Mouse (Mus musculus): ENCODE measurements around the gene Olfr1428.
"Not testable (repeated sequence)": the region's sequence is repeated elsewhere in the genome, so short reads cannot be mapped to it uniquely, and the experiment has no call there.

Olfr1428 gene

DNA sequence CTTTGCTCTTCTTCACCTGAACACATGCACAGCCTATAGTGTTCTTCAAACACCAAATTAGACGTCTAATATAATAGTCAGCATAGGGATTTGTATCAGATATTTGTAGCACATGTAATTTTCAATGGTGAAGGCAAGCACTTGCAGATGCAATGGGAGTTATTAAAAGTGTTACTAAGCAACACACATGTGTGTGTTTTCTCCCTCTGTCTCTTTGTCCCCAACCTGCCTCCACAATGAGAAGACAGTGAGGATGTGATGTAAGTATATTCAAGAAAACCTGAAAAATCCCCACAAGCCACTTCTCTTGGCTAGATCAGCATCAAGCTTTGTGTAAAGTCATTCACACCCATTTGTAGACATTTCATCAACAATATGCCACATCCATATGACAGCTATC lies at the start of gene Olfr1428:
Olfr1428 (minus strand) TSS at position 101 of the 400 bp plus-strand sequence.
- ATAC-seq (ENCODE audit: insufficient number of reproducible peaks, low FRiP score, low TSS enrichment): no peak

- ATAC-seq (ENCODE audit: insufficient number of reproducible peaks, low FRiP score, low TSS enrichment): no peak
Observed at GRCm38 (mm10) chr19:12145452-12145851, 29.8 kb upstream of the Olfr1428 start.

GRCm38 (mm10) chr19:12143356-12143755 lies 27.7 kb upstream of the Olfr1428 start:
- no peak for ATAC-seq (ENCODE audit: insufficient number of reproducible peaks, low FRiP score, low TSS enrichment)

DNA sequence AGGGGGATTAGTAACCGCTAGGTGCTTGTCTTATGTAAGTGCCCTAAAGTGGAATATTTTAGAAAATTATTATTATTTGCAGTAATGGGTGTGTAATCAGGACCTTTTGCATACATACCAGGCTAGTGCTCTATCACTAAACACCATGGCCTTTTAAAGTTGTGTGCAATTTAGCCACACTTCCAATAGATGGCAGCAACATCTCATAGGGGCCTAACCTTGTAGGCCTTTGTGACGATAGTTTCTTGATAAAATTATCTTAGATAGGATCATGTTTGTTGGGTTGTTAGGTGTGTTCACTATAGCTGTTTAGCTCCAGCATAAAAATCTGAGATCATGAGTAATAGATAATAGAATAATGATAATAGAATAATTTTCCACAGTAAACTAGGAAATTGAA lies 18.6 kb upstream of the Olfr1428 start:
- no peak for ATAC-seq (ENCODE audit: insufficient number of reproducible peaks, low FRiP score, low TSS enrichment)

- ATAC-seq (ENCODE audit: insufficient number of reproducible peaks, low FRiP score, low TSS enrichment): no peak
Observed at GRCm38 (mm10) chr19:12123103-12123502, 7.4 kb upstream of the Olfr1428 start, which contains the start of gene Olfr76. Gene Olfr76 (minus strand): TSS chr19:12123203.

DNA sequence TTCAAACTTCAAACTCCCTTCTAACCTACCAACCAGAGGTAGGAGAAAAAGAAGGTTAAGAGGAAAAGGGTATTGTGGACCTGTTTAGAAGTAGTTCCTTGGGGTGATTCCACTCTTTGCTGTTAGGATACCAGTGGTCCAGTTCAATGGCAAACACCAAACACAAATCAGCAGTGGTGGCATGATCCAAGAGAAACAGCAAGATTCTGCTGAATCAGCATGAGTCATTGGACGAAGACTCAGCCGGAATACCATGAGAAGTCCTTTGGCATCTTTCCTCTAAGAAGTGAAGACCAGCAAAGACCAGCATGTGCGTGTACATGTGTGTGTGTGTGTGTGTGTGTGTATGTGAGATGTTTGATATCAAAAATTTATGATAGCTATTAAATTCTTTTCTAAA lies 767 bp upstream of the Olfr1428 start:
- ATAC-seq (ENCODE audit: insufficient number of reproducible peaks, low FRiP score, low TSS enrichment): no peak

- no peak for ATAC-seq (ENCODE audit: insufficient number of reproducible peaks, low FRiP score, low TSS enrichment)
Observed at GRCm38 (mm10) chr19:12113807-12114206, 1.9 kb downstream of the Olfr1428 start.

DNA sequence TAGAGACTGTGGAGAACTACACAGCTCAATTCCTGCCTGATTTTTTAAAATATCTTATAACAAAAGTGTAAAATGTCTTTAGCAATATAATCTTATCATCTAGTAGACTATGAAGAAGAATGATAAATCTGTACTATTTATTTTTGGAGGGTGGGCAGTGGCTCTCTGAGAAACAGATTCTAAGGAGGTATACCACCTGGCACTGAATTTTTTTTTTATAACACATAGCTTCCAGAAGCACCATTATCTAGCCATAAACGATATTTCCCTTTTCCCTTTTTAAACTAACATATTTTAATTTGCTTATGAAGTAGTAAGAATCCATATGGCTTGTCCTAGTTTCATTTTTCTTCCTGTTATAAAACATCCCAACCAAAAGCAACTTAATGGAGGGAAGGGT lies 11.2 kb downstream of the Olfr1428 start:
- ATAC-seq (ENCODE audit: insufficient number of reproducible peaks, low FRiP score, low TSS enrichment): no peak

DNA sequence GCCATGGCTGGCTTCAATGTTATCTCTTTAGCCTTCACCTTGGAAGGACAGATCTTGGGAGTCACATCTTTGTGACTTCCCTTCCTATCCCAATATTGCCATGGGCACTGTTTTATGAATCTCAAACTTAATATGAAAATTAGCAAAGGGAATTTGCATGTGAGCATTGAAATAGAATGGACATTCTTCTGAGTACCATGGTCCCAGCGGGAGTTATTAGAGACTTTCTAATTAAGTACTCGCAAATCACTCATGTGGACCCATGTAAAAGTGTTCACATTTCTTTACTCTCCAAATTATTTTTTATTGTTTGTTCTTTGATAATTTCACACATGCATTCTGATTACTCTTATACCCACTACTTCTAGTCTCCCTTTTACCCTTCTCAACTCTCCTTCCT lies 12.5 kb downstream of the Olfr1428 start, which contains the start of gene Olfr1427:
Olfr1427 (minus strand) TSS at position 101 of the 400 bp plus-strand sequence.
- no peak for ATAC-seq (ENCODE audit: insufficient number of reproducible peaks, low FRiP score, low TSS enrichment)

DNA sequence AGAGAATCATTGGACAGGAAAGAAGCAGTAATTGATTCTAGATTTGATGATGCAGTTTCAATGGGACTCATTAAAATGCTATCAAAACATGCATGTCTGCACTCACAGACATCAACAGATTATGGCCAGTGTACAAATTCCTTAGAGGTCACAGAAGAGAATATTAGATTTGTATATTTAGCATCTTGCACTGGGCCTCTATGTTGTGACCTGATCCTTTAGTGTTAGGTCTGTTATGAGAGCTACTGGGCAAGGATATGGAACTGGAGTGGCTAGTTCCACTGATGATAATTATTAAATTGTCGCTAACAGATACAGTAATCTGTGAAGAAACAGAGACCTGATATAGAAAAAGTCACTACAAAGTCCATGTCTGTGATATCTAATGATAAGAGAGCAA lies 23.8 kb downstream of the Olfr1428 start, which contains the start of gene Olfr1426:
Olfr1426 (minus strand) TSS at position 101 of the 400 bp plus-strand sequence.
- no peak for ATAC-seq (ENCODE audit: insufficient number of reproducible peaks, low FRiP score, low TSS enrichment)

DNA sequence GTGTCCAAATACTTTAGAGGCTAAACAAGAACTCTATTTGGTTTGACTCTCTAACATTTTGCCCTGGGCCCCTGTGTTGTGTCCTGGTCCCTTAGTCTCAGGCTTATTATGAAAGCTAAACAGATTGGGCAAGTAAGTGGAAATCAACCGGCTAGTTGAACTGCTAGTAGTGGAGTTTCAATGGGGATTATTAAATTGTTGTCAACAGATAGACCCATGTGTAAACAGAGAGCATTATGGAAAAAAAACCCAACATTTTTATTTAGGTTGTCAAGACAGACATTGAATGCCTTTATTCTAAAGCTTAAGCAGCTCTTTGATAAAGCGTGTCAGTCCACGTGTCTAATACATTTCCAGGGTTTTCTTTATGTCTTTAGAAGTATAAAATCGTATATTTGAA lies 38.1 kb downstream of the Olfr1428 start, which contains the start of gene Olfr1425:
Olfr1425 (minus strand) TSS at position 101 of the 400 bp plus-strand sequence.
- ATAC-seq (ENCODE audit: insufficient number of reproducible peaks, low FRiP score, low TSS enrichment): not testable (repeated sequence)

DNA sequence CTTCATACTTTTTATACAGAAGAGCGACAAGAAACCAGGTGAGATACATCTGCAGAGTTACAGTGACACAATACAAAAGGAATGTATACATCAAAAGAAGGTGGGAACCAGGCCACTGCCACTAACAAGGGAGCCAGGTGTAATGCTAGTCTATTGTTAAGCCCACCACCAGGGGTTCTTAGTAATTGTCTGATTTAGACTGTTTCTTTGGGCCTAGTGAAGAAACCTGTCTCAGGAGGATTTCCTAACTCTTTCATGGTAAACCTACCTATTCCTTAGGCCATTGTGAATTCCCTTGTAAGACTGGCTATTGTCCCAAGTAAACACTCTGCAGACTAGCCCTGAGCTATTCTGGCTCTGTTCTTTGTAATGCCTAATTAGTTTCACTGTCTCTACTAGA lies 46.2 kb downstream of the Olfr1428 start:
- ATAC-seq (ENCODE audit: insufficient number of reproducible peaks, low FRiP score, low TSS enrichment): not testable (repeated sequence)

- not testable (repeated sequence) for ATAC-seq (ENCODE audit: insufficient number of reproducible peaks, low FRiP score, low TSS enrichment)
Observed at GRCm38 (mm10) chr19:12067806-12068205, 47.9 kb downstream of the Olfr1428 start.

GRCm38 (mm10) chr19:12062582-12062981 lies 53.1 kb downstream of the Olfr1428 start, which contains the start of gene Olfr1424:
Gene Olfr1424 (minus strand): TSS chr19:12062682.
- ATAC-seq (ENCODE audit: insufficient number of reproducible peaks, low FRiP score, low TSS enrichment): not testable (repeated sequence)

Measured in cerebellum, adult (tissue).